Mouse (Mus musculus): ENCODE results near the gene Olfr350.

The Olfr350 gene

GRCm38 (mm10) chr2:36846010-36846409 lies at the start of gene Olfr350:
Olfr350 (plus strand) TSS chr2:36846310.
- no peak for DNase-seq

- no peak for DNase-seq
Measured at GRCm38 (mm10) chr2:36816932-36817331, 29.2 kb upstream of the Olfr350 start, which contains the start of gene Olfr3. Olfr3 (minus strand) TSS chr2:36817032.

GRCm38 (mm10) chr2:36862560-36862959 lies 16.4 kb downstream of the Olfr350 start, which contains the start of gene Olfr351:
Olfr351 (minus strand) TSS chr2:36862660.
- no peak for DNase-seq

- DNase-seq = no peak
Measured at GRCm38 (mm10) chr2:36868160-36868559, 22.1 kb downstream of the Olfr350 start, which contains the start of gene Olfr352. Olfr352 (plus strand) TSS chr2:36868460.

GRCm38 (mm10) chr2:36892836-36893235 lies 46.7 kb downstream of the Olfr350 start, which contains the start of gene Olfr353:
Olfr353 (minus strand) TSS chr2:36892936.
- no peak for DNase-seq

- DNase-seq = no peak
Measured at GRCm38 (mm10) chr2:36897114-36897513, 51.0 kb downstream of the Olfr350 start.

Measured in thymus, adult 18-20 months (tissue).